Mouse (Mus musculus) thymus, postnatal 14 days (tissue): ENCODE results near the gene Cyb5rl.
A peak's percentile ranks its signal among the peaks of the same experiment; 100 is the strongest.

Experiments used
- DNase-seq: peaks from one replicate; pipeline ENCODE4 v3.0.0; 2021

The Cyb5rl gene

GRCm38 (mm10) chr4:107066252-107067124, at the start of gene Cyb5rl, which contains the start of gene Mrpl37:
TSS of gene Cyb5rl (plus strand) at chr4:107066988.
TSS of gene Mrpl37 (minus strand) at chr4:107066868.
- peak; percentile 97 for DNase-seq

DNA sequence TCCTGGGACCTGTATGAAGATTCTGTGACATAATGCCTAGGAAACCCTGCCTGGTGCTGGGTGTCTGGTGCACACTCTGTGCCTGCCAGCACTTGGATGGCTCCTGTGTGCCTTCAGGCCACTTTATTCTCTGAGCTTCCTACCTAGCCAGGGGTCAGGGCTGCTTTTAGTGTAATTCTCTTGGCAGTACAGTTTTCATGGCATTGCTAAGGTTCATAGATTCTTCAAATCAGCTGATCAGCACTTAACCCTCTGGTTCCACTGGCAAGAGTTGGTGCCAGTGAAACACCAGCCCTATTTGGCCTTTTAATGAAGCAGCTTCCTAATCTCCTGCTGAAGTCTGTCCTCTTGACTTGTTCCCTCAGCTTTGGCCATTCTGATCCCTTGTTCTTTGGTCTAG, 49.5 kb upstream of the Cyb5rl start:
- no peak for DNase-seq

- DNase-seq, result no peak
Measured at GRCm38 (mm10) chr4:107018521-107018920, 48.3 kb upstream of the Cyb5rl start.

GRCm38 (mm10) chr4:107019027-107019426, 47.8 kb upstream of the Cyb5rl start:
- no peak for DNase-seq

GRCm38 (mm10) chr4:107020287-107021000, 46.3 kb upstream of the Cyb5rl start:
- DNase-seq, result no peak

GRCm38 (mm10) chr4:107021464-107021863, 45.3 kb upstream of the Cyb5rl start:
- no peak for DNase-seq

DNA sequence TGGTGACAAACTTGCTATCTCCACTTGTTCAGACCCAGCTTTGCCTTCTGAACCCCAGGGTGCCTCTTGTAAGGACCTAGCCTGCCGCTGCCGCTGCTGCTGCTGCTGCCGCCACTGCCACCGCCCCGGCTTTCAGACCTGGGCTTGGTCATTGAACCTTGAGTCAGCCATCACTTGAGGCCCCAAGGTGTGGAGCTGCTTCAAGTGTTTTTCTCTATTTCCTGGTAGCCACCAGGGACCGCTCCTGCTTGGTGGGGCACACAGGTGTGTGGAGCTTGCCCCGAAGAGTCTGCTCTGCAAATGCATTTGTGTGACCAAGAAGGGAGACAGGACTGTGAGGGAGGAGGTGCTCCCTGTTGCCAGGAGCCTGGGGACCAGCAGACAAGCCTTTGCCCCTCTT, 41.9 kb upstream of the Cyb5rl start:
- no peak for DNase-seq

GRCm38 (mm10) chr4:107025369-107025768, 41.4 kb upstream of the Cyb5rl start:
- no peak for DNase-seq

GRCm38 (mm10) chr4:107026451-107026850, 40.3 kb upstream of the Cyb5rl start:
- no peak for DNase-seq

DNA sequence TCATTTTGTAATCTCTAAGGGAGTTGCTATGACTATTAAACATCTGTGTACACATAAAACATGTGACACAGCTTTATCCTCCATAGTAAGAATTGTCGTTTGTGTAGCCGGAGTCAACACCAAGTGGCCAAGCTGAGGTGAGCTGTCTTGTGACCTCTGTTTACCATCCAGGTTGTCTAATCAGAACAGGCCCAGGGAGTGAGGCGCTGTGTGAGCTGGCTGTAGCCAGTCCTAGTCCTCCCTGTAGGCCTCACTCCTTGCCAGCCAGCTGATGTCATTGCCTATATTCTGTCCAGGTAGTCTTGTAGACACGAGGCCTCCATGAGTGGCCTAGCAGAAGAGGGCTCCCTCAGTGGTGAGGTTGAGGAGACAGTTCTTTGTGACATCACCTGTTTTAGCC, 31.1 kb upstream of the Cyb5rl start:
- DNase-seq, result no peak

DNA sequence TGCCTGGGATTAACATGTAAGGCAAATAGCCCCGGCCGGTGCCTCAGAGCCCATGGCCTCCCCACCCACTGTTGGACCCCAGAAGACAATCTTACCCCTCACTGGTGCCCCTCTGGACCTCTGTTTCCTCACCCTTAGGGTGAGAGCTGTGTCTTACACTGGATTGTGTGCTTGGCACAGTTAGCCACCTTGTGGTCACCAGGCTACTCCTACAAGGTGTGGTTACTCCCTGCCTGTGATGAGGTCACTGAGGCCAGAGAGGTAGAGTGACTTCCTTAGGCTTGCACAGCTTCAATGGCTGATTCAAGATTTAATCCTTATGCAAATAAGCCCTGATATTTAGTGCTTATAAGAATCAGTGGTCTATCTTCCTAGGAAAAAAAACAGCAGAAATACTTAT, 29.8 kb upstream of the Cyb5rl start:
- DNase-seq, result no peak

DNA sequence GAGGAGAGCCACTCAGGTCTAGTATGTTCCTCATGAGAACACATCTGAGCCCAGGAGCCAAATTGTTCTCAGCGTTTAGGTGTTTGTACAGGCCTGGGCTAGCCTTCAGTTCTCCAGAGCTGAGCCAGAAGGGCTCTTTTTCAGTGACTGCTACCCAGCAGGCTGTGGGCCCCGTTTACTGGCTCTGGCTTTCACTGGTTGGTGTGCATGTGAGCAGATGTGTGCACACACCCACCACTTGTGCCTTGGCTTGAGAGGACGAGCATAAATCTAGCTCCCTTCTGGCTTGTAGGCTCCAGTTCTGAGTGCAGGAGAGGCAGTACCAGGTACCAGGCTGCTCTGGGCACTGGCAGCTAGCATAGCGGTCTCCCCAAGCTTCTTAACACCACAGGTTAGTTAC, 28.5 kb upstream of the Cyb5rl start:
- DNase-seq, result no peak

GRCm38 (mm10) chr4:107039270-107039669, 27.5 kb upstream of the Cyb5rl start:
- DNase-seq, result no peak

DNA sequence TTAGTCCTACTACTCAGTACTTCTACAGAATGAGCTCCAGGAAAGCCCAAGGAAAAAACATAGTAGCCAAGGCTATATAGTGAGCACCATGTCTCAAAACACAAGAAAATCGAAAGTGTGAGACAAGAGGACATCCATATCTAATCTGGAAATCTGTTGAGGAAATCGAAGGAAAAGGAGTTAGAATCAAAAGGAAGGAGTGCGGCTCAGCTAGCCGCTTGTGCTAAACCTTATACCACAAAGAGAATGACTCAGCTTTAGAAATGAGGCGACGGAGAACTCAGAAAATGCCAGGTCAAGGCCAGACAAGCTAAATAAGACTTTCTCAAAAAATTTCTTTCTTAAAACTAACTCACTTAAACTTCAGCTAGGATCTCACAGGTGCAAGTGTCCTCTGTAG, 24.5 kb upstream of the Cyb5rl start:
- DNase-seq, result no peak

DNA sequence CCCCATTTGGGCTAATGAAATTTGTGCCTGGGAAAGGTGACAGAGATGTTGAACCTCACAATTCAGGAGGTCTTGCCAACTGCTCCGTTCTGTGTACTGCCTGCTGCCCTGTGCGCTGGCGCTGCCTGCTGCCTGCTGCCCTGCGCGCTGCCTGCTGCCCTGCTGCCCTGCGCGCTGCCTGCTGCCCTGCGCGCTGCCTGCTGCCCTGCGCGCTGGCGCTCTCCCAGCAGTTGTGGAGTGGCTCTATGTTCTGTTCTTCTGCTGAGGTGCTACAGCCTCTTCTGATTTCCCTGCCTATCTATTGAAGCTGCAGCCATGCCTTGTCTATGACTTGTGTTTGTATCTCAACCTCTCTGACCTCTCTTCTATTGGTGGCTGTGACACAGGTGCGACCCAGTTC, 21.6 kb upstream of the Cyb5rl start:
- DNase-seq, result no peak

- no peak for DNase-seq
Measured at GRCm38 (mm10) chr4:107047806-107048205, 19.0 kb upstream of the Cyb5rl start.

DNA sequence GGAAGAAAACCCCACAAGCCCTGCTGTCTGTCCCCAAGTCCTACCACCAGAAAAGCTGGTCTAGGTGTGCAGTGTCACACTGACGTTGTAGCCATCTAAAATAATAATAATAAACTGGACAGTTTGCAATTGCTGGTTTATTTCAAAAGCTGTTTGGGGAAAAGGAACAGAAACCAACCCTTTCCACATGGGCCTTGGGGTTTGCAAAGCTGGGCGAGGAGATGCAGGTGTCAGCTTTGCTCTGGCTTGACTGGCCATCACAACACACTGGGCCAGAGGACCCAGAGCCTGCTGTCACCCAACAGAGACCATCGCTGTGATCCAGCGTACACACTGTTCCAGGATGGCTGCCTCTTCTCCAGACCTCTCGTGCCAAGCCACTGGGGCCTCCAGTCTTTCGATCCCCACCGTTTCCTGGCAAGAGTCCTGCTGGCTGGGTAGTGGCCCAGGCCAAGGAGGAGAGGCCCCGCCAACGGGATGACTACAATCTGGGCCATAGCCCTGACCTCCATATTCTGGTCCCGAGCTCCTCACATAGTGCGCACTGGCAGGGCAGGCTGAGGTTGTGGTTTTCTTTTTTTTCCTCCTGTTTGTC, 18.1 kb upstream of the Cyb5rl start:
- DNase-seq, result no peak

DNA sequence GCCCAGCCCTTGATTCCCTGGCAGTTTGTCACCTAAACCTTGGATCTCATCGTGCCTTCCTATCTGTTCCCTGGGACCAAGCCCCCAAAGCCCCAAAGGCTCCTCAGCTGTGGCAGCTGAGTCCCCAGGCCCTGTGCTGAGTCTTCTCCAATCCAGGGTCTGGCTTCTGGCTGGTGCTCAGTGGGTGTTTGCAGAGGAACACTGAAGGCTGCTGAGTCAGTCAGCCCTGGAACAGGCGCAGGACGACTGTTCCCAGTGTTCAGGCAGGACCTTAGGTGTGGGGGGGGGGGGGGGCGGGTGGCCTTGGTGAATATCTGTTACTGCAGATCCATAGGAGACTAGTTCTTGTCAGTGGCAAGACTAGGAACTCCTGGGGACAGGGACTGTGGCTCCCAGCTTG, 14.9 kb upstream of the Cyb5rl start:
- DNase-seq, result no peak

DNA sequence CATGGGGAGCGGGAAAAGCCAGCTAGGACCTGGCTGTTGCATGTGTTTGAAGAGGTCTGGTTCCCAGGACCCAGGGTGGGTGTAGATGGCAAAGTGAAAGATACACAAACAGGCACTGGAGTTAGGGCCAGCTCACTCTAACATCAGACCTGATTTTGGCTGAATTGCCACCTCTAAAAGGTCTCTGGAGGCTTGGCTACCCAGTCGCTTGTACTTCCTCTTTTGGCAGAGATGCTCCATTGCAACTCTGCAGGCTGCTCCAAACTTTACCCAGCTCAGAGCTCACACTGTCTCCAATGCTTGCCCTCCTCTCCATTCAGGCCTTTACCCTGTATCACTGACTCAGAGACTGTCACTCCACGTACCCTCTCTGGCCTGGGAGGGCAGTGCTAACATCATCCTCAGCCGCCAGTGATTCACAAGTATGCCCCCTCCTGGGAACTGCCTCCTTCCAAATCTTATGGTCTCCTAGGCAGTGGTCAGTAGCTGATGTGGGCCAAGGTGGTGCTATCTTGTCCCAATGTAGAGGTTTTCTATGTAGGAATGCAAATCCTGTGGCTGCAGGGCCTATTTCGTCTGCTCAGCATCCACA, 13.7 kb upstream of the Cyb5rl start:
- no peak for DNase-seq

DNA sequence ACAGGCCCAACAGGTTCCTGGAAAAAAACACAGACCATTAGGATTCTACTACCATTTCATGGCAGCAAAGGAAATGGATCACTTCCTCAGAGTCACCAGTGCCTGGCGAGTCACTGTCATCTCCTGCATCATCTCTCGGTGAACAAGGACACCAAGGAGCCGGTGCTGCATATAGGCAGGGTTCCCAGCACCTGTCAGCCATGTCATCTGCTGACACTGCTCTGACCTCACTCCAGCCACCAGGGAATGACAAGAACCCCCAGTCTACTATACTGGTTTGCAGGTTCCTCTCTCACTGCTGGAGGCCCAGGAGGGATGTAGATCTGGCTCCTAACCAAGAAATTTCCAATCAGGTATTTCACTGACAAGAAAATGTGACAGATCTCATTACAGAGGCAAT, 10.7 kb upstream of the Cyb5rl start:
- no peak for DNase-seq

DNA sequence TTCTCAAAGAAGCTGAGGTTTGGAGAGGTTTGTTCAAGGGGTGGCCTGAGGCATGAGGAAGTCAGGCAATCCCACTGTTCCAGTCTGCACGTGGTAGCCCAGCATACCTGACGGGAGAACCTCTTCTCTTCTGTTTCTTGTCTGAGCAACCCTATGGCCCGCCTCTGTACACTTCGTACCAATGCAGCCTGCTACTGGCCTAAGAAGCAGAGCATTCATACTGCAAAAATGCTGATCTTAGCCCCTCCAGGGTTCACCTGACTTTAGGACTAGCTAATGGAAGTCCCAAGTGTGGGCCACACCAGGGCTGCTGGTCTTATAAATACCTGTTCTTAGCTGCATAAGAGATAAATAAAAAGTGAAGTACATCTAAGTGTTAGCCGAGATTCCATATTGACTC, 8.4 kb upstream of the Cyb5rl start:
- no peak for DNase-seq

DNA sequence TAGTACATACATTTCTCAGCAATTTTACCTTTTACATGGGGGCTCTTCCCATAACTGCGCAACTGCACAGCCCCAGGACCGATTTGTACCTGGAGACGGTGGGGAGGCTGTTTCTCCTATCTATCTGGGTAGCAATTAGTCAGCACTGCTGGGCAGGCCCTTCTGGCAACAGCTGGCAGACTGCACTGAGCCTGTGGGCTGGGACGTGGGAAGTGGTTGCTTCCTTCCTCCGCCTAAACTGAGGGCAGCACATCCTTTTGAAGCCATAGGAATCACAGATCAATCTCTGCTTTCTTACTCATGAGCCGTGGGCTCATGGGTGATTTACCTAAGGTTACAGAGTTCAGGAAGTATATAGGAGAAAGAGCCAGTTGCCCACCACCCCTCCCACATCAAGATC, 8.0 kb upstream of the Cyb5rl start:
- no peak for DNase-seq

DNA sequence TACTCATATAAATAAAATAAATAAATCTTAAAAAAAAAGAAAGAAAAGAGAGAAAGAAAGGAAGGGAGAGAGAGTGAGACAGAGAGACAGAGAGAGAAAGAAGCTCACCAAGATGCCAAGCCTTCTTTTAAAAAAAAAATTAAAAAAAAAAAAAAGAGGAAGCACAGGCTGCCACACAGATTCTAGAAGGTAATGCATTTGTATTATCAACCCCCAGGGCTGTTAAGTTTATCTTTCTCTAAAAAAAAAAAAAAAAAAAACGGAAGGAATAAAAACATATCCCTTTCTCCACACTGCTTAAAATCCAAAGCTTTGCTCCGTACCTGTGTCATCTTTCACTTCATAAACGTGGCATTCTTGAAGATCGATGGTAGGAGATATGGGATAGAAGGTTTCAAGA, 5.2 kb upstream of the Cyb5rl start:
- DNase-seq, result no peak

DNA sequence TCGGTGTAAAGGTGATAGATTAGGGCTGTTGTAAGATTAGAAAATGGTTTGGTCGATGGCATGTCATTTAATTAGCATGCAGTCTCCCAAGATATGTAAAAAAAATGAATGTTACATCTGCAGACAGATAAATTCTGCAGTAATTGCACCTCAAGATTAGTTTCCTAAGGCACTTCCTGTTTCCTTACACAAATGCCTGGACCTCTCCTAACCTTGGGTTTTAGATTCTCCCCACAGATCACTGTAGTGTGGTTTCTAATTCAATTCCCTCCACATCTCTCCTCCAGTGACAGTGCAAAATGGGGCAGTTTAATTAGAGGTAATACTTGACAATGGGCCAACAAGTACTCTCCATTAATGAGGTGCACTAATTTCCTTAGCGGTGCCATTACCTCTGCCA, 3.6 kb upstream of the Cyb5rl start:
- DNase-seq, result no peak
